Mouse (Mus musculus) gonadal fat pad, adult 2 months (tissue): ENCODE data around the gene Mief2. TPM values are rescaled to one million over a fixed set of nuclear protein-coding genes. Genes with fewer than 3 reads are reported as not detected.

Experiments used
- DNase-seq: peaks from one replicate; pipeline ENCODE4 v3.0.0-alpha.2; 2012; ENCODE audit warnings: low read depth
- polyA plus RNA-seq: library from polyadenylated mRNA; depleted of rRNA; stranded (reverse); fragments of >200 nt; gene quantifications from 2 replicates; pipeline ENCODE4 v1.2.3, GENCODE M21; 2012; rRNA removed

The Mief2 gene
- polyA plus RNA-seq = 14.3 and 16.6 TPM in 2 replicates

DNA sequence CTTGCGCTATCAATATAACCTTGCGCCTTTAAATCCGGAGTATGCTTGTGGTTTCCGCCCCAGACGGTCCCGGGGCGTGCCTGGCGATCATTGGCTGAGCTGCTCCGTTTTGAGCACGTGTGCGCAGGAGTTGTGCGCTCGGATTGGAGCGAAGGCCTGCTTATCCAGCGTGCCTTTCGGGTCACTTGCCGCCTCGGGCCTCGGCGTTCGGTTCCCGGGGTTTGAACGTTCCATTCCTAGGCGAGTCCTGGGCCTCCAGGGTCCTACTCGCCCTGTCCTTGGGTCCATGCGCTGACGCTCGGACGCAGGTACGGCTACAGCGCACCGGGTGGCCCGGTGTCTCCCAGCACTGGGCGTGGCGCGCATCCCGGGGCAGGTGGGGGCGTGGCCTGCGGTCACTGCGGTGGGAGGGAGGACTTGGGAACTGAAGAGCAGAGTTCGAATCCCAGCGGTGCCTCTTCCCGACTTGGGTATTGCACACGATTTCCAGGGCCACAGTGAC lies at the start of gene Mief2:
TSS of gene Mief2 (plus strand) at position 139 of the 502 bp plus-strand sequence.
- DNase-seq = peak; percentile 69

DNA sequence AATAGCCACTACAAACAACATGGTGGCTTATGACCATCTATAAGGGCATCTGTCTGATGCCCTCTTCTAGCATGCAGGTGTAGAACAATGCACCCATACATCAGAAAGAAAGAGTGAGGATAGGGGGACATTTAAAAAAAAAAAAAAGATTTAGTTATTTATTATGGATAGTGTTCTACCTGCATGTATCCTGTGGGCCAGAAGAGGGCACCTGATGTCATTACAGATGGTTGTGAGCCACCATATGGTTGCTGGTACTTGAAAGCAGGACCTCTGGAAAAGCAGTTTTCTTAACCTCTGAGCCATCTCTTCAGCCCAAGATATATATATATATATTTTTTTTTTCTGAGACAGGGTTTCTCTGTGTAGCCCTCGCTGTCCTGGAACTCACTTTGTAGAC lies 32.0 kb upstream of the Mief2 start:
- no peak for DNase-seq

DNA sequence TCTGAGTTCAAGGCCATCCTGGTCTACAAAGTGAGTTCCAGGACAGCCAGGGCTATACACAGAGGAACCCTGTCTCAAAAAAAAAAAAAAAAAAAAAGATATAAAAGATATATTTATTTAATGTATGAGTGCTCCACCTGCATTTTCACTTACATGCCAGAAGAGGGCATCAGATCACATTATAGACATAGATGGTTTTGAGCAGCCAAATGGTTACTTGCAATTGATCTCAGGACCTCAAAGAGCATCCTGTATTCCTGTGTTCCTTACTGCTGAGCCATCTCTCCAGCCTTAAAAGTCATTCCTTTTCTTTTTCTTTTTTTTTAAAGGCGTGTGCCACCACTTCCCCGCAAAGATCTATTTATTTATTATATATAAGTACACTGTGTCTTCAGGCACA lies 30.6 kb upstream of the Mief2 start:
- DNase-seq = no peak

DNA sequence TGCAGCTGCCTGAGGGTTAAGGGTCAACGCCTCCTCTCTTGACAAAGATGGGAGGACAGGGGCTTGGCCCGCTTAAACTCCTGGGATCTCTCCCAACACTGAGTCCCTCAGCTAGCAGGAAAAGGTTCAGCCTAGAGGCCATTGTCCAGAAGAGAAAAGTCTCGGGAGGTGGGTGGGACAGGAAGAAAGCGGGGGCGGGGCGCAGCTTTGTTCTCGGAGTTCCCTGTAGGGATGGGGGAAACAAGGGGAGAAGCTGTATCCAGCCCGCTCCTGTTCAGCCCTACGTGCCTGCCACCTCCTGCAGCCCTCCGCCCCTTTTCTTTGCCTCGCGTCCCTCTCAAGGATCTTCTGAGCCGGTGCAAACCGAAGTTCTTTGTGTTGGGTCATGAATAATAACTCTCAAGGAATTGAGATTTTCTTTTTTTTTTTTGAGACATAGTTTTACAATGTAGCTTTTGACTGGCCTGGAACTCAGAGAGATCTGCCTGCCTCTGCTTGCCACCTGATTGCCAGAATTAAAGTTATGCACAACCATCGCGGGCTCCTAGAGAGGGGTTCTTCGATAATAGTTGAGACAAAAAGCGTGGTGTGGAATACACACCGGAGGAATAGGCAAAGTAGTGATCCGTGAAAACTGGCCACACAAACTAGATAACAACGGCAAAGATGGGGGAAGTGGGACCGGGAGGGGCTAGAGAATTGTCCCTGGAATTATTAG lies 29.2 kb upstream of the Mief2 start:
- DNase-seq = no peak

DNA sequence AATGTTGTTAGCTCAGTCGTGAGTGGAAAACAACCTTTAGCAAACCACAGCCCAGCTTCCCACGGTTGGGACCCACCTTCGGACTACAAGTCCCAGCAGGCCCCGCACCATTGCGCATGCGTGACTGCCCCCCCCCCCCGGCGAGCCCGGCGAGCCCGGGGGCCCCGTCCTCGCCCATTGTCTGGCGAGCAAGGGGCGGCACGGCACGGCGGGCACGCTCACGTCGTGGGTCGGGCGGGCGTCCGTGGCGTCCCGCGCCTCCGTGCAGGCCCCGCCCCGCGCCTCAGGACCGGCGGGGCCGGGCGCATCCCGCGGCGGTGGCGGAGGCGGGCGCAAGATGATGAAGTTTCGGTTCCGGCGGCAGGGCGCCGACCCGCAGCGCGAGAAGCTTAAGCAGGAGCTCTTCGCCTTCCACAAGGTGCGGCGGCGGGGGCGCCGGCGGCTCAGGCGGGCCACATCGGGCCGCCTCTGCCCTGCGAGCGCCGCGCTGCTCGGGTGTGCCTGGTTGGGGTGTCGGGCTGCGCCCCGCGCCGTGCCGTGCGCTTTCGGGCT lies 28.6 kb upstream of the Mief2 start, which contains the start of gene Llgl1:
TSS of gene Llgl1 (plus strand) at position 200 of the 552 bp plus-strand sequence.
- DNase-seq = no peak

DNA sequence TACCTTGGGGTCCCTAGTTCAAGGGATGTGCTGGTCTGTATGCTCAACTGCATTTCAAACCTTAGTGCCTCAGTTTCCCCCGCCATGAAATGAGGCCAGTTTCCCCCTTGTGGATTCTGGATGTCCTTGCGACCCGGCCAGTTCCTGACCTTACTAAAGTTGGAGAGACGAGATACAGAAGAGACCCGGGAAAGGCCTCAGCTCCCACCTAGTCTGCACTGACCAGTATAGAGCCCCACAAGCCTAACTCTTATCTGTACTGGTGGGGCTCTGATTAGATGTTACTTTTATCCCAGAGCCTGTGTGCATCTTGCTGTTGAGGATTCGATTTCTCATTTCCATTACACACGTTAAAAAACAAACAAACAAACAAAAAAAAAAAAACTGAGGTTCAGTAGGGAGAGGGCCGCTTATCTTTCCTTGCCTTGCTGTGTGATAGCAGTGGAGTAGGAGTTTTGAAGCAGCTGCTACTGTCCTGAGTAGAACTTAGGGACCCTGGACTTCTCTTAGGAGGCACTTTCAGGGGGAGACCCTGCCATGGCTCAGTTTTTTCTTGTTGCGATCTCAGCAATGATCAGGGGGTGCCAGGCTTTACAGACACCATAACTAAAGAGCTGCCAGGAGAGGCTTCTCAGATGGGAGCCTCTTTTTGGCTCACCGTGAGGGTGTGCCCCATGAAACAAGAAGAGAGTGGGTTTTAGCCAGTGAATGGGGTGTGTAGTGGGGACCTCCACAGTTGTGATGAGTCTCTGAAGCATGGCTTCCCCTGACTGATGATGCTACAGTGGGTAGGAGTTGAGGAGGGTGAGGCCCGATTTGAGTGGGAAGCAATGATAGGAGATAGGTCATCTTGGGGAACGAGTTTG lies 27.6 kb upstream of the Mief2 start:
- DNase-seq = no peak

DNA sequence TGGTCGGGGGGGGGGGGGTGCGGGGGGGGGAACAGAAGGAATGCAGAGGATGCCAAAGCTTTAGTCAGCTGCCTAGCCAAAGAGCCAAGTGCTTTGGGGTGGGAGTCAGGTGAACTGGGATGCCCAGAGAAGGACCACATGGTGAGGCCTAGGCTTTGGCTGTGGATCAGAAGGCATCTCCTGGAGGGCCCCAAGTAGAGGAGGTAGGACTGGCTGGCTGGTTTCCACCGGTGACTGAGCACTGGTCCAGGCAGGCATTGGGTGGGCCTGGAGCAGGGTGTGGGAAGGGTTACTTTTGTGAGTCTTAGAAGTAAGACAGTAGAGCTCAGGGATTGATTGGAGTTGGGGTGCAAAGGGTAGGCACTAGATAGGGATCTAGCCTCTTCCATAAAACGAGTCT lies 26.6 kb upstream of the Mief2 start:
- DNase-seq = no peak

DNA sequence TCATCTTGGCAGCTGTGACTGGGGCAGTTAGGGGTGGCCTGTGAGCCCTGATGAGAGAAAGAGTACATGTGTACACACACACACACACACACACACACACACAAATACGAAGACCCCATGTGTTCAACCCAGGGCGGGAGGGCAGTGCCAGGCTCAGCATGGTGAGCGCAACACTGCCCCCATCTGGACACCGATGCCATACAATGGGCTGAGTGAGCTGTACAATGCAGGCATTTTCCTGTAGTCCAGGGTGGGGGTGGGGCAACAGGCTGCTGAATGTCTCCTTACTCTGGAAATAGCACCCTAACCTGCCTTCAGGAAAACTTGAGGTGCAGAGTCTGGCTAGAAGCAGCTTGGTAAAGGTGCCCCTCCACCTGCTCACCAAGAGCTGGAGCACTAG lies 25.1 kb upstream of the Mief2 start:
- no peak for DNase-seq

DNA sequence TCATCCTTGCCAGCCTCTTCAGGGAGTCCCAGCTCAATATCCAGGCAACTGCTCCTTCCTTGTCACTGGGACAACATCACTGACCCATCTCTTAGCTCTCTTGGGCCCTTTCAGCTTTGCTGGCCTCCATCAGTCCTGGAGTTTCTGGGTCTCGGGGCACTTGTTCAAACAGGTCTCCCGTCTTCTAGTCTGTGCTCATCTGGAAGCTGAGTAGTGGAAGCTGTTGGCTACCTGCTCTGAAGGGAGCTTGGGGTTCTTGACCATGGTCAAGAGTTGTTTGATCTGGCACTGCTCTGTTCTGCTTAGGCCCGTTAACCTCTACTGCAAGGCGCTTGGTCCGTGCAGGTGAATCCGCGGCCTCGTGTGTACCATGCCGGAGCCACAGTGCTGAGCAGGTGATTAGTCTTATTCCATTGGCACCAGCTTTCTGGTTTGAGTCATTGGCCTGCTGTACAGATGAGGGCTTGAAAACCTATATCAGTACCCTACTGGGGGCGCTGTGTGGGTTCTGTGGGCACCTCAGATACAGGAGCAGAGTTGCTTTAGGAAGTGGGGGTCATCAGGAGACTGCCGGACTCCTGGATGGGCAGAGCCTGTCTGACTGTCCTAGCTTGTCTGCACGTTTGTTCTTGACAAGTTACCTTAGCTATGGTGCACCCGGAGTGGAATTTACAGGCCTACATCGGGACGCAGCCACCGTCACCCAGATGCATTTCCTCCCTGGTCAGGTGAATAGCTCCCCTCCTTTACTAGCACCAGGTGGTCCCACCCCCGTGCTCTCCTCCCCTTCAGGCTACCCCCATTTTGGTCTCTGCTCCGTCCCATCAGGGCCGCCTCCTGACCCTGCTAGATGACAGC lies 23.9 kb upstream of the Mief2 start:
- no peak for DNase-seq

DNA sequence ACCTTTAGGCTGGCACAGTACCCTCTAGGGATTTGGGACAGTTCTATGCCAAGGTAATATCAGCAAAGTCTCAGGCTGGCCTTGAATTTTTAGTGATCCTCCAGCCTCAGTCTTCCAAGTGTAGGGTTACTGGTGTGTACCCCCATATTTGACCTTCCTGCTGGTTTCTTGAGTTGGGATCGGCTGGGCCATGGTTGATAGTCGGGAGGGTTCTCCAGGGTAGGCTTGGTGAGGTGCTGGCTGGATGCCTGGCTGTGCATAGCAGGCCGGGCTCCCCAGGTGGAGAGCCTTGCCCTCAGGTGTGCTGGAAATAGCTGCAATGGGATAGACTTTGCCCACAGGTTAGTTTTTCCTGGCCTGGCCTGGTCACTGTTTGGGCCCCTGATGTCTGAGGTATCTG lies 22.9 kb upstream of the Mief2 start:
- no peak for DNase-seq

DNA sequence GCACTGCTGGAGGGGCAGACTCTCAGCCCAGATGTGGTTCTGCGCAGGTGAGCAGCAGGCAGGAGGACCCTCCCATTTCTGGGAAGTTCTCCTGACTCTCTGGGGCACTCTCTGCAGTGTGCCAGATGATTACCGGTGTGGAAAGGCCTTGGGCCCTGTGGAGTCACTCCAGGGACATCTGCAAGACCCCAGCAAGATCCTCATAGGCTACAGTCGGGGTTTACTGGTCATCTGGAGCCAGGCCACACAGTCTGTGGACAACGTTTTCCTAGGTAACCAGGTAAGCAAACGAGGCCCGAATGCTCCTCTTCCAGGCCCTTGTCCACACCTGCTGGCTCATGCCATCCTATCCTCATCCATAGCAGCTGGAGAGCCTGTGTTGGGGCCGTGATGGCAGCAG lies 22.1 kb upstream of the Mief2 start:
- DNase-seq = no peak

DNA sequence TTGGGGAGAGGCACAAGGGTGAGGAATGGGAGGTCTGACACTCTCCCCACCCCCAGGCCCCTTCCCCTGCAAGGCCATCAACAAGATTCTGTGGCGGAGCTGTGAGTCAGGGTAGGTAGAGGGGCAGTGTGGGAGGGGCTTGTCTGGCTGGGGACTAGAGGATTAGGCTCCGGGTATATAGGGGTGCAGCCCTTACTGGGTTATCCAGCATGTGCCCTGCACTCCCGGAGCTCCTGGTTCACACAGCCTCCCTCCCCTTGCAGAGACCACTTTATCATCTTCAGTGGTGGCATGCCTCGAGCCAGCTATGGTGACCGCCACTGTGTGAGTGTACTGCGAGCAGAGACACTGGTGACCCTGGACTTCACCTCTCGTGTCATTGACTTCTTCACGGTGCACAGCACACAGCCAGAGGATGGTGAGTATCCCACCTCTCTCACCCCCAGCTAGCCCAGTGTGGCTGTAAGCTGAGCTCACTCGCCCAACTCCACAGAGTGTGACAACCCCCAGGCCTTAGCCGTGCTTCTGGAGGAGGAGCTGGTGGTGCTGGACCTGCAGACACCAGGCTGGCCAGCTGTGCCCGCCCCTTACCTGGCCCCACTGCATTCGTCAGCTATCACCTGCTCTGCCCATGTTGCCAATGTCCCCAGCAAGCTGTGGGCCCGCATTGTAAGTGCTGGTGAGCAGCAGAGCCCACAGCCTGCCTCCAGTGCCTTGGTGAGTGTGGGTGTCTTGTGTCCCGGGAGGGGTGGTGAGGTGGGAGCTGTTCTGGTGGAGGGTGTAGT lies 21.3 kb upstream of the Mief2 start:
- no peak for DNase-seq

DNA sequence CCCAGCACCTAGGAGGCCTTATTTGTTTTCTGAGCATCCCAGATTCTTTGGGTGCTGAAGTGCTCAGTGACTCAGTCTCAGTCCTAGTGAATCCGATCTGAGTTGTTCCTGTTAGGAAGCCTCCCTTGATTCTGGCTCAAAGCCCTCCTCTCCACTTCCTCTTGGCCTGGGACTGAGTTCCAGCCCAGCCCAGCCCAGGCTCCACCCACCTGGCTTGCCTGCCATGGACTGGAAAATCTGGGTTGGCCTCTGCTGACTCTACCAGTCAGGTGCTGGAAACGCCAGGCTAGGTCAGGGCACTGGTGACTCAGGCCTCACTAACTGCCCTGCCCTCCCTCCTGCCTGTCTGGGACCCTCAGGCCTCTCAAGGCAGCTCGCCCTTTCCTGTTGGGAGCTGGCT lies 20.5 kb upstream of the Mief2 start:
- DNase-seq = peak; percentile 69

DNA sequence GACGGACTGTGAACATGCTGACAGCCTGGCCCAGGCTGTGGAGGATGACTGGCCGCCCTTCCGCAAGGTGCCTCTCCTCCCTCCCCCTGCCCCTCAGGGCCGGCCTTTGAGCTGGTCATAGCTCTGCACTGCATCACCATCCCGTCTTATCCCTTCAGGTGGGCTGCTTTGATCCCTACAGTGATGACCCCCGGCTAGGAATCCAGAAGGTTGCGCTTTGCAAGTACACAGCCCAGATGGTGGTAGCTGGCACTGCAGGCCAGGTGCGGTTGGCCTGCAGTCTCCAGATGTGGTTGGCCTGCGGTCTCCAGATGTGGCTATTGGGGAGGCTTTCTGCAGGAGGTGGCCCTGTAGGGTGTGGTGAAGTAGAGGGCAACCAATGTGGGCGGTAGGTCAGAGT lies 19.6 kb upstream of the Mief2 start:
- DNase-seq = no peak

DNA sequence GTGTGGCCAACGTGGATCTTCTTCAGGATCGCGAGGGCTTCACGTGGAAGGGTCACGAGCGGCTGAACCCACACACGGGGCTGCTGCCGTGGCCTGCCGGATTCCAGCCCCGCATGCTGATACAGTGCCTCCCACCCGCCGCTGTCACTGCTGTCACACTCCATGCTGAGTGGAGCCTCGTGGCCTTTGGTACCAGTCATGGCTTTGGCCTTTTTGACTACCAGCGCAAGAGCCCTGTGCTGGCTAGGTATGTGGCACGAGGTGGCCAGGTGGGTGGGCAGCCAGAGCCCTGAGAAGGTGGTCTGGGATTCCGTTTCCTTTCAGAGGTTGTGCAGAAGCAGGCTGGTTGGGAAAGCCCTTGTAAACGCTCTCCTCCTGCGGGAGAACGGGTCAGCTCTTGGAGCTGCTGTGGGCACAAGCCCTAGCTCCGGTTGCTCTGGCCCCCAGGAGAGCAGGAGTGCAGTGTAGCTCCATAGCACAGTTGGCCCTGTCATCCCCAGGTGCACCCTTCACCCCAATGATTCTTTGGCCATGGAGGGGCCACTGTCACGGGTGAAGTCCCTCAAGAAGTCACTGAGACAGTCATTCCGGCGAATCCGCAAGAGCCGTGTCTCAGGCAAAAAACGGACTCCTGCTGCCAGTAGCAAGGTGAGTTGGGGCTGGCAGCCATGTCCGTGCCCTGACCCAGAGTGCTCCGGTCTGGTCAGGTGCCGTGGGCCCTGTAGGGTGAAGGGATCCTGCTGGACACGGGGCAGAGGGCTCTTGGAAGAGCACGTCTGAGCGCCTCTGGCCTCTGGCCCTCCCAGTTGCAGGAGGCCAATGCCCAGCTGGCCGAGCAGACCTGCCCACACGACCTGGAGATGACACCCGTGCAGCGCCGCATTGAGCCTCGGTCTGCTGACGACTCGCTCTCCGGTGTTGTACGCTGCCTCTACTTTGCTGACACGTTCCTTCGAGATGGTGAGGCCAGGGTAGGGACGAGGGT lies 18.4 kb upstream of the Mief2 start:
- DNase-seq = no peak

DNA sequence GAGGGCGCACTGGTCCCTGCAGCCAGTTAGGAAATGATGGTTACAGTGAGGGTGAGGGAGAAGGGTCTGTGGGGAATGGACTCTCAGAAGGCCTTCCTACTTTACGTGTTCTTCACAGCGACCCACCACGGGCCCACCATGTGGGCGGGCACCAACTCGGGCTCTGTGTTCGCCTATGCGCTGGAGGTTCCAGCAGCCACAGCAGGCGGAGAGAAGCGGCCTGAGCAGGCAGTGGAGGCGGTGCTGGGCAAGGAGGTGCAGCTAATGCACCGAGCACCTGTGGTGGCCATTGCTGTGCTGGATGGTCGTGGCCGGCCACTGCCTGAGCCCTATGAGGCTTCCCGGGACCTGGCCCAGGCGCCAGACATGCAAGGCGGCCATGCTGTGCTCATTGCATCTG lies 17.0 kb upstream of the Mief2 start:
- DNase-seq = no peak

DNA sequence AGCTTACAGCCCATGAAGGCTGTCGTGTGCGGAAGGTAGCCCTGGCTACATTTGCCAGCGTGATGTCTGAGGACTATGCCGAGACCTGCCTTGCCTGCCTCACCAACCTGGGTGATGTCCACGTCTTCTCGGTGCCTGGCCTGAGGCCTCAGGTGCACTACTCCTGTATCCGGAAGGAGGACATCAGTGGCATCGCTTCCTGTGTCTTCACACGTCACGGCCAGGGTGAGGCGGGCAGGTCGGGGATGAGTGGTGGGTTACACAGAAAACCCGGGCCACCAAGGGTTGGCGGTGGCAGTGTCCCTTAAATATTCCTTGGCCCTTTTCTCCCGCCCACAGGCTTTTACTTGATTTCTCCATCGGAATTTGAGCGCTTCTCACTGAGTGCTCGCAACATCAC lies 16.2 kb upstream of the Mief2 start:
- no peak for DNase-seq

DNA sequence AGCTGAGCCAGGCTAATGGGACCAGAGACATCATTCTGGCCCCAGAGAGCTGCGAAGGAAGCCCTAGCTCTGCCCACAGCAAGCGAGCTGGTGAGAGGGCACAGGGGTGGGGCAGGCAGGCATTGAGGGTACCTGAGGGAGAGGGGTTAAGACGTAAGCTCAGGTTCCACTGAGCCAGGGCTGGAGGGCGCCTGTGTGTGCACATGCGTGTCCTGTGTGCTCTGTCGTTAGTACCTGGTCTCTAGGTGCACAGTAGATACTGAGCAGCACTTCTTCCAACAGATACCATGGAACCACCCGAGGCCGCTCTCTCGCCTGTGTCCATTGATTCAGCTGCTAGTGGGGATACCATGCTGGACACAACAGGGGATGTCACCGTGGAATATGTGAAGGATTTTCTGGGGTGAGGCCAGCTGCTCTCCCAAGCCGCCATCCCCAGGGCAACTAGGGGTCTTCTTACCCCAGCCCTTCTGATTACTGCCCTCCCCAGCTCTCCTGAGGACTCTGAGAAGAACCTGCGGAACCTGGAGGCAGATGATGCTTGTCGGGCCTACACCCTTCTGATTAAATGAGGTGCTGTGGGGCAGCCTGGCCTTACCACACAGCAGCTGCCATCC lies 15.5 kb upstream of the Mief2 start:
- no peak for DNase-seq

DNA sequence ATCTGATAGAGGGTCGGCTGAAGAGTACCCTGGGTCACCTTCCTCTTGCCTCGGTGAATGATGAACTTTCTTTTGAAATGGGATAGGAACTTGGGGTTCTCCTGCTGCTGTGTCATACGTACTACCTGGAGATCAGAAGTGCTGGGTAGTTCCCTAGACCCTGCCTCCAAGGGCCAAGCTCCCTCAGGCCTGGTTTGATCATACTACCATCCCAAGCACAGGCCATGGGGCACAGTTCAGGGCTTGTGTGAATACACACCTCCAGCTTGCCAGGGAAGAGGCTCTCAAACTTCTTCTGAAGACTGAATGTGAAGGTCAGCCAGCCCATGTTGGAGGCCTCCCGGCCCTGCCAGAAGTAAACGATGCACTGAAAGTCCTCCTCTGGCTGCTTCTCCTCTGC lies 12.4 kb upstream of the Mief2 start:
- DNase-seq = no peak
